Mouse (Mus musculus): ENCODE results near the gene Shisal1. TPM values are rescaled to one million over a fixed set of nuclear protein-coding genes. Genes with fewer than 3 reads are reported as not detected.
A peak's percentile ranks its signal among the peaks of the same experiment; 100 is the strongest.

Gene Shisal1
- polyA plus RNA-seq (2015; fragmentation: Nextera tagmentation; extraction: Ambion mirVana) = 0.63 and 0.74 TPM in 2 replicates

DNA sequence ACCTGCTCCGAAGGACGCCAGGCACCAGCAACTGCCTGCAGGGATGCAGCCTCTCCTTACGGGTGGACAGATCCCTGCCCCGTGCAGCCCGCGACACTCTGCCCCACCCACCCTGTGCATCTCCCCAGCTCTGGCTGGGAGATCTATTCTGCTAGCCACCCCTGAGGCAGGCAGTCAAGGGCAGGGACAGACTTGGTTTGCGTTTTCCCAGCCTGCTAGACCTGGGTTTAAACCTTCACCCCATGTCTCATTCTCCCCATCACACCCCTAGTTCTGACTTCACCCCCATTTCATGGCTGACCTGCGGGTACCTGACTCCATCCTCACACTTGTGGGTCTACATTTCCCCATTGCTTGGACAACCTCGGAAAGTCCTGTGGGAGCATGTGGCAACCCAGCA lies at the start of gene Shisal1:
Gene Shisal1 (minus strand): TSS at position 101 of the 400 bp plus-strand sequence.
- H3K4me1 ChIP-seq (replicated peaks; ENCODE audit: control insufficient read depth, insufficient read depth, low read length) = peaks cover 16% of the 10 kb centered on the region
- no peak for ATAC-seq (ENCODE audit: low read depth)
- H3K4me2 ChIP-seq (ENCODE audit: low read depth, low read length) = peak within 1 kb of the TSS; percentile 96
- H3K4me3 ChIP-seq (ENCODE audit: low read length) = peak within 1 kb of the TSS; percentile 51
- no peaks in the 10 kb centered on the region for H3K9me3 ChIP-seq (ENCODE audit: control insufficient read depth, low read length)
- peak within 1 kb of the TSS; percentile 59 for H3K9ac ChIP-seq (ENCODE audit: low read length)
- H3K27ac ChIP-seq (ENCODE audit: low read length) = no peak within 1 kb of the TSS
- peaks cover 45% of the 10 kb centered on the region for H3K27me3 ChIP-seq (ENCODE audit: control insufficient read depth, insufficient read depth, low read depth, low read length)
- WGBS = 17% methylated on average over 9 of the region's 9 CpGs
- H3K36me3 ChIP-seq (ENCODE audit: control insufficient read depth, insufficient read depth, low read length) = no peaks in the 10 kb centered on the region

GRCm38 (mm10) chr15:84490486-84490885 lies 43.6 kb upstream of the Shisal1 start:
- no peaks in the 10 kb centered on the region for H3K36me3 ChIP-seq (ENCODE audit: control insufficient read depth, insufficient read depth, low read length)
- no peak overlapping the region for H3K4me2 ChIP-seq (ENCODE audit: low read depth, low read length)
- no peaks in the 10 kb centered on the region for H3K27me3 ChIP-seq (ENCODE audit: control insufficient read depth, insufficient read depth, low read depth, low read length)
- ATAC-seq (ENCODE audit: low read depth) = no peak
- H3K27ac ChIP-seq (ENCODE audit: low read length) = no peak overlapping the region
- 66% methylated on average over 7 of the region's 7 CpGs for WGBS
- no peaks in the 10 kb centered on the region for H3K4me1 ChIP-seq (replicated peaks; ENCODE audit: control insufficient read depth, insufficient read depth, low read length)
- H3K9ac ChIP-seq (ENCODE audit: low read length) = no peak overlapping the region
- no peaks in the 10 kb centered on the region for H3K9me3 ChIP-seq (ENCODE audit: control insufficient read depth, low read length)
- no peak overlapping the region for H3K4me3 ChIP-seq (ENCODE audit: low read length)

GRCm38 (mm10) chr15:84484255-84484654 lies 37.4 kb upstream of the Shisal1 start:
- Histone ChIP-seq H3K9ac (ENCODE audit: low read length) (no peak overlapping the region), H3K27me3 (ENCODE audit: control insufficient read depth, insufficient read depth, low read depth, low read length) (no peaks in the 10 kb centered on the region), H3K36me3 (ENCODE audit: control insufficient read depth, insufficient read depth, low read length) (no peaks in the 10 kb centered on the region), H3K4me1 (replicated peaks; ENCODE audit: control insufficient read depth, insufficient read depth, low read length) (0 out of 2 replicates have a peak, but pooled peaks cover 3% of the 10 kb centered on the region), H3K9me3 (ENCODE audit: control insufficient read depth, low read length) (no peaks in the 10 kb centered on the region), H3K27ac (ENCODE audit: low read length) (no peak overlapping the region), H3K4me2 (ENCODE audit: low read depth, low read length) (no peak overlapping the region), H3K4me3 (ENCODE audit: low read length) (no peak overlapping the region)
- ATAC-seq (ENCODE audit: low read depth) = no peak
- 56% methylated on average over 4 of the region's 4 CpGs for WGBS

DNA sequence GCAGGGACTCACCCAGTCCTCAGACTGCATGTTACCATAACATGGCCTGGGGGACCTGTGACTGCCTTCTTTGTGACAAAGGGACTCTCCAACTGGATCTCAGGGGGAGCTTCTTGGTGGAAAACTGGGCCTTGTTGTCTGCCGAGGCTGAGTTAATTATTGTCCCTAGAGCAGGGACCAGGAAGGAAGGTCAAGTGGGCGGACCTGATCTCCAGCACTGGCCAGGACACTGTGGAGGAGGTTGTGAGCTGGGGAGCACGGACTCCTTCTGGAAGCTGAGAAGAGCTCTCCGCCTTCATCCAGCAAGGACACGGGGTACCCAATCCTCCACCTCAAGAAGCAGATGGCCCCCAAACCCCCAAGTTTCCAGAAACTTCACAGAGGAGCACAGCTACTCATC lies 36.7 kb upstream of the Shisal1 start:
- 43% methylated on average over 5 of the region's 5 CpGs for WGBS
- no peaks in the 10 kb centered on the region; the same call in 1 of the 2 replicates for H3K27me3 ChIP-seq (ENCODE audit: control insufficient read depth, insufficient read depth, low read depth, low read length)
- H3K9me3 ChIP-seq (ENCODE audit: control insufficient read depth, low read length) = no peaks in the 10 kb centered on the region
- H3K36me3 ChIP-seq (ENCODE audit: control insufficient read depth, insufficient read depth, low read length) = no peaks in the 10 kb centered on the region
- H3K4me1 ChIP-seq (replicated peaks; ENCODE audit: control insufficient read depth, insufficient read depth, low read length) = 0 out of 2 replicates have a peak, but pooled peaks cover 3% of the 10 kb centered on the region
- H3K27ac ChIP-seq (ENCODE audit: low read length) = no peak overlapping the region
- no peak overlapping the region for H3K9ac ChIP-seq (ENCODE audit: low read length)
- H3K4me3 ChIP-seq (ENCODE audit: low read length) = no peak overlapping the region
- H3K4me2 ChIP-seq (ENCODE audit: low read depth, low read length) = no peak overlapping the region
- no peak for ATAC-seq (ENCODE audit: low read depth)

GRCm38 (mm10) chr15:84481259-84481877 lies 34.5 kb upstream of the Shisal1 start:
- H3K4me1 ChIP-seq (replicated peaks; ENCODE audit: control insufficient read depth, insufficient read depth, low read length) = 0 out of 2 replicates have a peak, but pooled peaks cover 3% of the 10 kb centered on the region
- no peaks in the 10 kb centered on the region; the same call in 1 of the 2 replicates for H3K27me3 ChIP-seq (ENCODE audit: control insufficient read depth, insufficient read depth, low read depth, low read length)
- H3K36me3 ChIP-seq (ENCODE audit: control insufficient read depth, insufficient read depth, low read length) = no peaks in the 10 kb centered on the region
- ATAC-seq (ENCODE audit: low read depth) = no peak
- H3K9me3 ChIP-seq (ENCODE audit: control insufficient read depth, low read length) = no peaks in the 10 kb centered on the region
- 65% methylated on average over 13 of the region's 13 CpGs for WGBS
- no peak overlapping the region for H3K4me3 ChIP-seq (ENCODE audit: low read length)
- no peak overlapping the region for H3K27ac ChIP-seq (ENCODE audit: low read length)
- H3K9ac ChIP-seq (ENCODE audit: low read length) = no peak overlapping the region
- H3K4me2 ChIP-seq (ENCODE audit: low read depth, low read length) = no peak overlapping the region

DNA sequence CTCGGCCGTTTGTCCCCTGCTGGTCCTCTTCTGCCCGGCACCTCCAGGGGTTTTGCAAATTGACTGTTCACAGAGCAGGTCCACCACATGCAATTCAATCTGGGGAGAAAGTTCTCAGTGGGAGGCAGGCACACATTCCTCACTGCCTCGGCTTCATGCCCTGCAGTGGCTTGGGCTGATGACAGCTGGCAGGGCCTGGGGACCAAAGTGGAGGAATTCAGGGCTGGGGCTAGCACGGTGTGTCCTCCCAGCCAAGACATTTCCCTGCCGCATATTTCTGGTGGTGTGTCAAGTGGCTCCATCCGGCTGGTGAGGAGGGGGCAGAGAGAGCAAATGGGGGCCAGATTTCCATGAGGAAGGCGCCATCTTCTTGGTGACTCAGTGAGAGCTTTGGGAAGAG lies 22.5 kb upstream of the Shisal1 start:
- H3K9ac ChIP-seq (ENCODE audit: low read length) = no peak overlapping the region
- H3K9me3 ChIP-seq (ENCODE audit: control insufficient read depth, low read length) = no peaks in the 10 kb centered on the region
- no peak overlapping the region for H3K4me3 ChIP-seq (ENCODE audit: low read length)
- no peak overlapping the region for H3K4me2 ChIP-seq (ENCODE audit: low read depth, low read length)
- H3K27ac ChIP-seq (ENCODE audit: low read length) = no peak overlapping the region
- peak; percentile 45; the same call in 1 of the 2 replicates for ATAC-seq (ENCODE audit: low read depth)
- no peaks in the 10 kb centered on the region for H3K36me3 ChIP-seq (ENCODE audit: control insufficient read depth, insufficient read depth, low read length)
- WGBS = 18% methylated on average over 8 of the region's 8 CpGs
- H3K4me1 ChIP-seq (replicated peaks; ENCODE audit: control insufficient read depth, insufficient read depth, low read length) = peaks cover 4% of the 10 kb centered on the region
- H3K27me3 ChIP-seq (ENCODE audit: control insufficient read depth, insufficient read depth, low read depth, low read length) = no peaks in the 10 kb centered on the region

- Histone ChIP-seq H3K4me1 (replicated peaks; ENCODE audit: control insufficient read depth, insufficient read depth, low read length) (peaks cover 4% of the 10 kb centered on the region), H3K4me2 (ENCODE audit: low read depth, low read length) (no peak overlapping the region), H3K27me3 (ENCODE audit: control insufficient read depth, insufficient read depth, low read depth, low read length) (no peaks in the 10 kb centered on the region), H3K36me3 (ENCODE audit: control insufficient read depth, insufficient read depth, low read length) (no peaks in the 10 kb centered on the region), H3K4me3 (ENCODE audit: low read length) (no peak overlapping the region), H3K9ac (ENCODE audit: low read length) (no peak overlapping the region), H3K27ac (ENCODE audit: low read length) (no peak overlapping the region), H3K9me3 (ENCODE audit: control insufficient read depth, low read length) (no peaks in the 10 kb centered on the region)
- ATAC-seq (ENCODE audit: low read depth) = no peak
- 52% methylated on average over 5 of the region's 5 CpGs for WGBS
Observed at GRCm38 (mm10) chr15:84467761-84468160, 20.9 kb upstream of the Shisal1 start.

- ATAC-seq (ENCODE audit: low read depth) = peak; percentile 63
- H3K27me3 ChIP-seq (ENCODE audit: control insufficient read depth, insufficient read depth, low read depth, low read length) = no peaks in the 10 kb centered on the region
Observed at GRCm38 (mm10) chr15:84466458-84467267, 19.8 kb upstream of the Shisal1 start.

DNA sequence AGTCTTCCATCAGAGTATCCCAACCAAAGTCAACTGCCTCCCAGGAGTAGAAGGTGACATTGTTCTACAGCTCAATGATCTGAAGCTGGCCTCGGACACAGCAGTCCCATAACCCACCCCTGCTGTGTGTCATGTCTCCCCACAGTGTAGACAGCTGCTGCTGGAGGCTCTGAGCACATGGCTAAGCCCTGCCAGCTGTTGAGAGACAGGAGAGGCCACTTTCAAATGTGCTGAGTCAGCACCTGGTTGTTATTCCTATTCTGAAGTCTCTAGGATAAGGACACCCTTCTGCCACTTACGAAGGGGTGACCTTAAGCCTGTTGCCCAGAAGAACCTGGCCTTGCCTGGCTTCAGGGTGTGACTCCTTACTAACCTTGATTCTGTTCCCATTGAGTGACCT lies 14.5 kb upstream of the Shisal1 start:
- no peak for ATAC-seq (ENCODE audit: low read depth)
- no peaks in the 10 kb centered on the region for H3K36me3 ChIP-seq (ENCODE audit: control insufficient read depth, insufficient read depth, low read length)
- no peak overlapping the region for H3K4me3 ChIP-seq (ENCODE audit: low read length)
- no peaks in the 10 kb centered on the region; the same call in 1 of the 2 replicates for H3K4me1 ChIP-seq (replicated peaks; ENCODE audit: control insufficient read depth, insufficient read depth, low read length)
- H3K27me3 ChIP-seq (ENCODE audit: control insufficient read depth, insufficient read depth, low read depth, low read length) = no peaks in the 10 kb centered on the region
- H3K9me3 ChIP-seq (ENCODE audit: control insufficient read depth, low read length) = no peaks in the 10 kb centered on the region
- no peak overlapping the region for H3K4me2 ChIP-seq (ENCODE audit: low read depth, low read length)
- WGBS = 76% methylated on average over 2 of the region's 2 CpGs
- no peak overlapping the region for H3K9ac ChIP-seq (ENCODE audit: low read length)
- no peak overlapping the region for H3K27ac ChIP-seq (ENCODE audit: low read length)

More at GRCm38 (mm10) chr15:84466458-84467267, 19.8 kb upstream of the Shisal1 start:
- Histone ChIP-seq H3K4me1 (replicated peaks; ENCODE audit: control insufficient read depth, insufficient read depth, low read length) (peaks cover 4% of the 10 kb centered on the region), H3K36me3 (ENCODE audit: control insufficient read depth, insufficient read depth, low read length) (no peaks in the 10 kb centered on the region), H3K27ac (ENCODE audit: low read length) (peak overlapping the region; percentile 63), H3K4me2 (ENCODE audit: low read depth, low read length) (no peak overlapping the region), H3K9ac (ENCODE audit: low read length) (no peak overlapping the region), H3K4me3 (ENCODE audit: low read length) (no peak overlapping the region), H3K9me3 (ENCODE audit: control insufficient read depth, low read length) (no peaks in the 10 kb centered on the region)
- 25% methylated on average over 13 of the region's 13 CpGs for WGBS
